Mouse (Mus musculus) spleen, adult 2 months (tissue): Measurements from ENCODE around the gene Washc1. TPM values are rescaled to one million over a fixed set of nuclear protein-coding genes. Genes with fewer than 3 reads are reported as not detected.

Experiments
- DNase-seq, 2 experiments: peaks; one replicate each; pipeline versions ENCODE4 v3.0.0 to v3.0.0-alpha.2; 2012 to 2021; ENCODE audit warnings: low spot score in 2 of 2, low read depth in 1 of 2
- H3K27ac ChIP-seq: fragments of 200-500 bp; 2 replicates; pipeline ENCODE4 v1.5.1; 2012; ENCODE audit warnings: low read length, inconsistent platforms; ENCODE audit not compliant: insufficient read depth
- H3K27me3 ChIP-seq: fragments of 200-500 bp; 2 replicates; pipeline ENCODE4 v1.6.1; 2012; ENCODE audit warnings: mild to moderate bottlenecking, moderate library complexity, low read length, inconsistent platforms; ENCODE audit not compliant: control insufficient read depth, insufficient read depth
- H3K36me3 ChIP-seq: fragments of 200-500 bp; 2 replicates; pipeline ENCODE4 v1.6.1; 2012; ENCODE audit warnings: mild to moderate bottlenecking, low read length, inconsistent platforms; ENCODE audit not compliant: control insufficient read depth, insufficient read depth
- H3K4me1 ChIP-seq: fragments of 200-500 bp; 2 replicates; pipeline ENCODE4 v1.6.1; 2011; ENCODE audit warnings: inconsistent platforms; ENCODE audit not compliant: control insufficient read depth, insufficient read depth, insufficient read length
- H3K4me3 ChIP-seq: fragments of 200-500 bp; 2 replicates; pipeline ENCODE4 v1.5.1; 2011; ENCODE audit warnings: mild to moderate bottlenecking, inconsistent platforms; ENCODE audit not compliant: insufficient read depth, insufficient read length; ENCODE audit errors: extremely low read depth
- CTCF ChIP-seq: fragments of 200-500 bp; IDR thresholded peaks from 2 replicates; pipeline ENCODE4 v1.5.1; 2011; ENCODE audit warnings: mild to moderate bottlenecking, inconsistent platforms; ENCODE audit not compliant: insufficient read depth, insufficient read length, insufficient replicate concordance; ENCODE audit errors: extremely low read depth
- POLR2A ChIP-seq: fragments of 200-500 bp; IDR thresholded peaks from 2 replicates; pipeline ENCODE4 v1.6.1; 2011; ENCODE audit warnings: low read depth, low read length, inconsistent platforms
- WGBS: fragments of 180-500 bp; shearing (Covaris S2); methylation state at CpG from one replicate; pipeline ENCODE4 v1.1.7; 2018; 5-methylcytosine and 5-hydroxymethylcytosine counted together
- polyA plus RNA-seq: library from polyadenylated mRNA; depleted of rRNA; stranded (reverse); fragments of >200 nt; gene quantifications from 2 replicates; pipeline ENCODE4 v1.2.3, GENCODE M21; 2012

The Washc1 gene
- polyA plus RNA-seq, 1 experiment, result 36.3 TPM

DNA sequence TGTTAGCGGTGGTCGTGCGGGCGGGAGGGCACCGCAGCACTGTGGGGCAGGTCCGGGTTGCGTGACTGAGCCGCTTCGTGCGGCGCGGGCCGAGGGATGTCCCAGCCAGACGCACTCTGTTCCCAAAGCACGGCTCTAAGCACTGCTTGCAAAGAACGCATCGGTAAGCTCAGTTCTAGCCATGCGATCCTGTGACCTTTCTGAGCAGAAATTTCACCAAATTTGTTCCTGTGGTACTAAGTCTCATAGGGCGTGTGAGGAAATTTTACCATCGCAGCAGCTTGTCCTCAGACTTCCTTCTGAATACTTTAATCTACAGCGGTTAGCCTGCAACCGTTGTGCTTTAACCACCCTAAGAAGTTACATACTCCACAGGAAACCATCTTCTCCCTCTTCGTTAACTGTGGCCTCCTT, 33.9 kb upstream of the Washc1 start:
- Histone ChIP-seq H3K27me3 (no peaks in the 10 kb centered on the region), H3K36me3 (peaks cover 11% of the 10 kb centered on the region), H3K4me1 (peaks cover 4% of the 10 kb centered on the region; the same call in 1 of the 2 replicates), H3K4me3 (peak overlapping the region; percentile 90), H3K27ac (peak overlapping the region; percentile 93)
- TF ChIP-seq POLR2A (no peak), CTCF (no peak)
- DNase-seq, result peak in 1 of 2 experiments; percentile 4
- under 1% methylated on average over 23 of the region's 23 CpGs for WGBS

DNA sequence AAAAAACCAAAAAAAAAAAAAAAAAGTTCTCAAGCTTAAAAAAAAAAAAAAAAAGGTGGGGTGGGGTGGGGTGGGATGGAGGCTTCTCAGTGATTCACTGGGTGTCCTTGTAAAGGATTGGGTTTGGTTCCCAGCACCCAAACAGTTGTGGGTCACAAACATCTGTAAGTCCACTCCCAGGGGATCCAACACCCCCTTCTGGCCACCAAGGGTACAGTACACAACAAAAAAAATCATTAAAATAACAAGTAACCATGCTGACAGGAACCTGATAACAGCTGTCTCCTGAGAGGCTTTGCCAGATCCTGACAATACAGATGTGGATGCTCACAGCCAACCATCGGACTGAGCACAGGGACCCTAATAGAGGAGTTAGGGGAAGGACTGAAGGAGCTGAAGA, 26.9 kb upstream of the Washc1 start:
- TF ChIP-seq POLR2A (no peak), CTCF (no peak)
- Histone ChIP-seq H3K27ac (no peak overlapping the region), H3K36me3 (peaks cover 22% of the 10 kb centered on the region), H3K4me1 (no peaks in the 10 kb centered on the region), H3K27me3 (no peaks in the 10 kb centered on the region), H3K4me3 (no peak overlapping the region)
- 77% methylated on average over 1 of the region's 1 CpGs for WGBS
- DNase-seq, result no peak

DNA sequence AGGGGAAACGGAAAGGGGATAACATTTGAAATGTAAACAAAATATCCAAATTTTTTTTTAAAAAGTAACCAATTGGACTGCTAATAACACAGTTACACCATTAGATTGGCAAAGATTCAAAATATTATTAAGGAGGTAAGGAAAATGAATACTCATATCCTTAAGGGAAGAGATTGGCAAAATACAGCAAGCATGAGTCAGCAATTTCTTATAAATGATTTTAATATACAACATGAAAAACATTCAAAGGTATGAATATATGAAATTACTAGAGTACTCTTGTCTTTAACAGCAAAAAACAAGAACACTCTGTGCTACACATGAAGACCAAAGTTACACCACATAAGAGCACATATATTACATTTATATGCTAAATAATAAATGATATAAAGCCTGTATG, 26.3 kb upstream of the Washc1 start:
- 100% methylated on average over 1 of the region's 1 CpGs for WGBS
- Histone ChIP-seq H3K4me3 (no peak overlapping the region), H3K27me3 (no peaks in the 10 kb centered on the region), H3K27ac (no peak overlapping the region), H3K4me1 (no peaks in the 10 kb centered on the region), H3K36me3 (peaks cover 22% of the 10 kb centered on the region)
- TF ChIP-seq CTCF, result no peak
- TF ChIP-seq POLR2A, result no peak
- DNase-seq, result no peak

GRCm38 (mm10) chr17:66090251-66090650, 21.1 kb upstream of the Washc1 start:
- H3K4me3 ChIP-seq, result no peak overlapping the region
- peaks cover 14% of the 10 kb centered on the region for H3K36me3 ChIP-seq
- TF ChIP-seq POLR2A, result no peak
- TF ChIP-seq CTCF, result no peak
- H3K4me1 ChIP-seq, result no peaks in the 10 kb centered on the region
- H3K27ac ChIP-seq, result no peak overlapping the region
- no peak for DNase-seq
- H3K27me3 ChIP-seq, result no peaks in the 10 kb centered on the region

GRCm38 (mm10) chr17:66091392-66091791, 20.0 kb upstream of the Washc1 start:
- no peak for DNase-seq
- 95% methylated on average over 2 of the region's 2 CpGs for WGBS
- Histone ChIP-seq H3K27me3 (no peaks in the 10 kb centered on the region), H3K27ac (no peak overlapping the region), H3K36me3 (peaks cover 12% of the 10 kb centered on the region), H3K4me3 (no peak overlapping the region), H3K4me1 (no peaks in the 10 kb centered on the region)
- no peak for TF ChIP-seq POLR2A
- TF ChIP-seq CTCF, result no peak

DNA sequence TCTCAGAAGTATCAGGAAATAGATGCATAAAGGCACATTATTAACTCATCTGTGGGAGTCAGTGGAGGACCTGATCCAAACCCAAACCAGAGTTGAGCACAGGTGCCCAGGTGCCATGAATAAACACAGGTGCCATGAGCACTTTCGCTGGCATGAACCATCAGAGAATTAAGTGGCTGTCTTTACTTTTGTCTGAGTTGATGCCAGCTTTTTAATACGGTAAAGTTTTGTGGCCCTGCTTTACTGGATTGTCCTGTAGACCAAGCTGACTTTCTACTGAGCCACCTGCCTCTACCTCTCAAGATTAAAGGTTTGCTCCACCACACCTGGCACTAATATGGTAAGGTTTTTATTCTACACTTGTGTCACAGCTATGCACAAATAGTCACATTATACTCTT, 19.3 kb upstream of the Washc1 start:
- H3K4me1 ChIP-seq, result no peaks in the 10 kb centered on the region
- no peak for DNase-seq
- no peak overlapping the region for H3K27ac ChIP-seq
- 93% methylated on average over 2 of the region's 2 CpGs for WGBS
- TF ChIP-seq POLR2A, result no peak
- no peak for TF ChIP-seq CTCF
- no peak overlapping the region for H3K4me3 ChIP-seq
- H3K27me3 ChIP-seq, result no peaks in the 10 kb centered on the region
- peaks cover 9% of the 10 kb centered on the region for H3K36me3 ChIP-seq

- TF ChIP-seq CTCF (no peak), POLR2A (no peak)
Observed at GRCm38 (mm10) chr17:66092664-66093063, 18.7 kb upstream of the Washc1 start.

More at GRCm38 (mm10) chr17:66092664-66093063, 18.7 kb upstream of the Washc1 start:
- H3K4me3 ChIP-seq, result no peak overlapping the region
- H3K36me3 ChIP-seq, result peaks cover 6% of the 10 kb centered on the region
- H3K27ac ChIP-seq, result no peak overlapping the region
- no peak for DNase-seq
- H3K4me1 ChIP-seq, result no peaks in the 10 kb centered on the region
- WGBS, result 82% methylated on average over 3 of the region's 3 CpGs
- H3K27me3 ChIP-seq, result no peaks in the 10 kb centered on the region
